Mouse (Mus musculus): ENCODE measurements around the gene Exoc8. TPM values are rescaled to one million over a fixed set of nuclear protein-coding genes. Genes with fewer than 3 reads are reported as not detected.

Exoc8 gene
- total RNA-seq, 1 experiment from 2014 or later: 16.3 TPM

- no peak for ATAC-seq (replicated peaks in 1 of 2; ENCODE audit: insufficient read depth in 1 of 2, low FRiP score in 2 of 2, low TSS enrichment in 1 of 2, low read depth in 1 of 2, poor library complexity in 2 of 2, severe bottlenecking in 2 of 2)
These were observed 16.6 kb upstream of the Exoc8 start for GRCm38 (mm10) chr8:124914061-124914460.

DNA sequence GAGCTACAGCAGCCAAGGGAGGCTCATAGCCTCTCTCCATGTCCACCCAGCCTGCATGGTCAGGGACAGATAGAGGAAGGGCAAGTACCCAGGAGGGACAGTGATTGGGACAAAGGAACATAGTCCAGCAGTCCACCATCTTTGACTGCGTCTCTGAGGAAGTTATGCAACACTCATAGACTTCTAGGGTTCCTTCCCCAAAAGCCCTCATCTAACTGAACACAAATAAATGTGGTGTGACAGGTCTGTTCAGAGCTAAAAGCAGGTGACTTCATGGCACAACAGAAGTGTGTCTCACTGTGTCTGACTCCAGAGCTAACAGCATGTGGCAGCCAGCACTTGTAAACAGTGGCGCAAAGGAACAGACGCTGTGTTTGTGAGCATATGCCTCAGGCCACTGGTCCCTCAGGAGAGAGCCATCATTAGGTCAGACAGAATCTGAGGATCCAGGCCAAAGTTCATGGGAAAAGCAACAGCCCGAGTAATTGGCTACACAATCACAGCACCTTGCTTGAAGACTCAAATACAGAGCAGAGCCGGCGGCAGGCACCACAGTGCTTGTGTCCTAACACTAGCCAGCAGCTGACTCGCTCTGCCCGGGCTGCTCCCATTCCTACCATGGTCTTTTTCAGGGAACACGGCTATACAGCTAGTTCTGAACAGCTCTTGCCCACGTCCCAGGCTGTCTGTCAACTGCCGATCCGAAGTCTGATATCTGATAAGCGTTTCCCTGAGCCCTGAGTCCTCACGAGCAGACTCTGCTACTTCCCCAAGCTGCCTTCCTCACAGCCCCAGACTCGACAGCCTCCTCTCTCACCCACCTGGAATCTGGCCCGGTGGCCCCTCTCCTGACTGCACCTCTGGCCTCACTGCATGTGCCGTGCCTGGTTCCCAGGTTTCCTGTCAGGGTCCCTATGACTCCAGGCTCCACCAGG, 14.7 kb upstream of the Exoc8 start:
- peak in 1 of 2 experiments; percentile 23; a peak in 1 of 4 replicates for ATAC-seq (replicated peaks in 1 of 2; ENCODE audit: insufficient read depth in 1 of 2, low FRiP score in 2 of 2, low TSS enrichment in 1 of 2, low read depth in 1 of 2, poor library complexity in 2 of 2, severe bottlenecking in 2 of 2)

DNA sequence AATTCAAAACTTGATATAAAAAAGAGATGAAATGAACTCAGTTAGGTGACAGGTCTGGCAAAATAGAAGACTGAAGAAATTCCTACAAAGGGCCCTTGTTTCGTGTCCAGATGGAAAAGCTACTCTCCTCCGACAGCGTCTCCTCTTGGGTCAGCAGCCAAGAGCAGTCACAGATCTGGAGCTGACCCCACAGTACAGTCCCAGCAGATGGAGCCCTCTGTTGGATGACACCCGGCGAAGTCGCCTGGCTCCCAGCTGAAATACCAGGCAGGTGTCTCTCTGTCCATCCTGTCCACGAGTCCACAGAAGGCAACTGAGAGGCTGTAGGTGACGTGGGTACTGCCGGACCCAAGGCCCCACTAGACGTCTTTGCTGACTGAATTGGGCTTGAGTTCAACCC, 12.8 kb upstream of the Exoc8 start:
- ATAC-seq (replicated peaks in 1 of 2; ENCODE audit: insufficient read depth in 1 of 2, low FRiP score in 2 of 2, low TSS enrichment in 1 of 2, low read depth in 1 of 2, poor library complexity in 2 of 2, severe bottlenecking in 2 of 2): no peak

GRCm38 (mm10) chr8:124909936-124910335, 12.4 kb upstream of the Exoc8 start:
- no peak for ATAC-seq (replicated peaks in 1 of 2; ENCODE audit: insufficient read depth in 1 of 2, low FRiP score in 2 of 2, low TSS enrichment in 1 of 2, low read depth in 1 of 2, poor library complexity in 2 of 2, severe bottlenecking in 2 of 2)

- no peak for ATAC-seq (replicated peaks in 1 of 2; ENCODE audit: insufficient read depth in 1 of 2, low FRiP score in 2 of 2, low TSS enrichment in 1 of 2, low read depth in 1 of 2, poor library complexity in 2 of 2, severe bottlenecking in 2 of 2)
These were observed 8.0 kb upstream of the Exoc8 start for GRCm38 (mm10) chr8:124905482-124905881.

GRCm38 (mm10) chr8:124903198-124903597, 5.7 kb upstream of the Exoc8 start:
- no peak for ATAC-seq (replicated peaks in 1 of 2; ENCODE audit: insufficient read depth in 1 of 2, low FRiP score in 2 of 2, low TSS enrichment in 1 of 2, low read depth in 1 of 2, poor library complexity in 2 of 2, severe bottlenecking in 2 of 2)

DNA sequence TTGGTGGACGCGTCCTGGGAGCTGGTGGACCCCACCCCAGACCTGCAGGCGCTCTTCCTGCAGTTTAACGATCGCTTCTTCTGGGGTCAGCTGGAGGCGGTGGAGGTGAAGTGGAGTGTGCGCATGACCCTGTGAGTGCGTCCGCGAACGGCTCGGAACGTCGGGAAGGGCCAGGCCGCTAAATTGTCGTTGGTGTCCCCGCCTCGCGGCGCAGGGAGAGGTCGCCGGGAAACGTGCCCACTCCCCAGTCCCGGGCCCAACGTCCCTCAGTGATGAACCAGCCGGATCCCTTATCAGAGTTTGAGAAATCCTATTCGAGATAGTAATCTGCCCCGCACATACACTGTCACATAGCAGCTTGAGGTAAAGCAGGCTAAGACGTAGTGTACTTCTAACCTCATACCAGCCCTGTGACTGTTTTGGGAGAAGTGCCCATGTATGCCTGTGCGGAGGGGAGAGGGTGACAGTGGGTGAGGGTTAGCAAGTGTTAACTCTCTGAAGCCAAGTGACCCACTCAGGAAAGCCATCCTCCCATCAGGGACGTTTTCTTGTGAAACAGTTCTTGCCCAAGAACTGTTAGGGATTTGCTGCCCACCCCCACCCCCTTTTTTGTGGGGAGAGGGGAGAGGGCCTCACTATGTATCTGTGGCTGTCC, 873 bp upstream of the Exoc8 start:
- no peak for ATAC-seq (replicated peaks in 1 of 2; ENCODE audit: insufficient read depth in 1 of 2, low FRiP score in 2 of 2, low TSS enrichment in 1 of 2, low read depth in 1 of 2, poor library complexity in 2 of 2, severe bottlenecking in 2 of 2)

DNA sequence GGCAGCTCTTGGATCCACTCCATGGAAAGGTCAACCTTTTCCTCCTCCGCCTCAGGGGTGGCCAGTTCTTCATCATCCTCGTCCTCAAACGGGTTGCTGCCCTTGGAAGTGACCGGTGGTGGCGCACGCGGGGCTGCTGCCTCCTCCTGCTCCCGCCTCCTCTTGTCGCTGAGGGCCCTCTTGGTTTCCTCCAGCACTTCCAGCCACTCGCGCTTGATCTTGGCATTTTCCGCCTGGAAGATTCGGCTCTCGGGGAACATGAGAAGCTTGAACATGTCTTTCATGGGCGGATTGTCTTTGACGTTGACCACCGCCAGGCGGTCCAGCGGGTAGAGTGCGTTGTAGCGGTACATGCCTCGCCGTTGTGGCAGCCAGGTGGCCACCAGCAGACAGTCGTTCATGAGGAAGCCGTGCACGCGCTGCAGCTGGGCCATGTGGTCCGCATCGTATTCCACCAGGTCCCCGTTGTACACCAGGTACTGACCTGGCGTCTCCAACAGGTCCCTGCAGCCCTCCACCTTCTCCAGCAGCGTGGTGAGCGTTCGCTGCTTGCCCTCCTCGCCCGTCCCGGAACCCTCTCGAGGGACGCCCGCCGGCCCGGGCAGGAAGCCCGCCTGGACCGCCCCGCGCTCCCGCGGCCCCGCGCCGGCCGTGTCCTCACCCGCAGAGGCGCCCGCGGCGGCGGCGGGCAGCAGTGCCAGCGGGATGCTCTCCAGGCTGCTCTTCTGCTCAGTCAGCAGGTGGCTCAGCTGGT, 696 bp downstream of the Exoc8 start:
- ATAC-seq (replicated peaks in 1 of 2; ENCODE audit: insufficient read depth in 1 of 2, low FRiP score in 2 of 2, low TSS enrichment in 1 of 2, low read depth in 1 of 2, poor library complexity in 2 of 2, severe bottlenecking in 2 of 2): peak; percentile 48 to 58

DNA sequence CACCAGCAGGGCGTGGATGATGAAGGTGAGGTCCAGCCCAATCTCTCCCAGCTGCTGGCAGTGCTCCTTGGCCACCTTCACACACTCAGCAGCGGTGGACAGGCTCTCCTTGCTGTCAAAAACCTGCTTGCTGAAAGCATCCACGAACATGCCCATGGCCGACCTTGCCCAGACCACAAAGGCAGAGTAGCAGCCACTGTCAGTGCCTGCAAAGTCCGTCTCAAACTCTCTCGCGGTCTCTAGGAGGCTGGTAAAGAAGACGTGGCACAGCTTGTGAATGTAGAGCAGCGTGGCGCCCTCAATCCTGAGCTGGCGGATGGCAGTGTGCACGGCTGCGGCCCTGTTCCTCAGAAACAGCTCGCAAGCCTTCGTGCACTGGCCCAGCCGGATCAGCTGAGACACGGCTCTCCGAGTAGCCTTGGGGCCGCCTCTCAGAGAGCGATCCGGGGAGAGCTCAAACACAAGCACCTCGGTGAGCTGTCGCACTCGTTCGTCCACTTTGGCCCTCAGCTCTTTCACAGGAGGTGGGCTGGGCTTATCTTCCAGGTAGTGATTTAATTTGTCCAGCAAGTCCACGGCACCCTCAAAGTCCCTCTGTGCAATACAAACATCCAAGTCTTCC, 1.4 kb downstream of the Exoc8 start:
- ATAC-seq (replicated peaks in 1 of 2; ENCODE audit: insufficient read depth in 1 of 2, low FRiP score in 2 of 2, low TSS enrichment in 1 of 2, low read depth in 1 of 2, poor library complexity in 2 of 2, severe bottlenecking in 2 of 2): no peak

- ATAC-seq (replicated peaks in 1 of 2; ENCODE audit: insufficient read depth in 1 of 2, low FRiP score in 2 of 2, low TSS enrichment in 1 of 2, low read depth in 1 of 2, poor library complexity in 2 of 2, severe bottlenecking in 2 of 2): no peak
These were observed 4.9 kb downstream of the Exoc8 start for GRCm38 (mm10) chr8:124892596-124892995.

GRCm38 (mm10) chr8:124888385-124888784, 9.1 kb downstream of the Exoc8 start:
- no peak for ATAC-seq (replicated peaks in 1 of 2; ENCODE audit: insufficient read depth in 1 of 2, low FRiP score in 2 of 2, low TSS enrichment in 1 of 2, low read depth in 1 of 2, poor library complexity in 2 of 2, severe bottlenecking in 2 of 2)

- peak in 1 of 2 experiments; percentile 32; a peak in 1 of 4 replicates for ATAC-seq (replicated peaks in 1 of 2; ENCODE audit: insufficient read depth in 1 of 2, low FRiP score in 2 of 2, low TSS enrichment in 1 of 2, low read depth in 1 of 2, poor library complexity in 2 of 2, severe bottlenecking in 2 of 2)
These were observed 18.5 kb downstream of the Exoc8 start for GRCm38 (mm10) chr8:124878946-124879526.

DNA sequence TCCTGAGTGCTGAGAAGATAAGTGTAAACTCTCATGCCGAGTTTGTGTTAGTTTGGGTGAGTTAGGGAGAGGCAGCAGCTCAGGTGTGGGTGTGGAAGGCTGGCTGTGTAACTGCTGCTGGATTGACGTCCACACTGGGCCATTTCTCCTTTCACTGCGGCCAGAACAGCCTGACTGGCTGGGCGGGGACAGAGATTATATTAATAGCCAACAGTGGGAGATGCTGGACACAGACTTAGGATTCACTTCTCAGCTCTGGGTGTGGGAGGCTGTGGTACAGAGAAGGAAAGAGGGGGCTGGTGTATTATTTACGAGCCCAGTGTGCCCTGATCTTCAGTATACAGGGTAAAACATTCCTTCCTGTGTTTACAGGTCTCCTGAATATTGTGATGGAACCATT, 19.4 kb downstream of the Exoc8 start:
- ATAC-seq (replicated peaks in 1 of 2; ENCODE audit: insufficient read depth in 1 of 2, low FRiP score in 2 of 2, low TSS enrichment in 1 of 2, low read depth in 1 of 2, poor library complexity in 2 of 2, severe bottlenecking in 2 of 2): no peak

DNA sequence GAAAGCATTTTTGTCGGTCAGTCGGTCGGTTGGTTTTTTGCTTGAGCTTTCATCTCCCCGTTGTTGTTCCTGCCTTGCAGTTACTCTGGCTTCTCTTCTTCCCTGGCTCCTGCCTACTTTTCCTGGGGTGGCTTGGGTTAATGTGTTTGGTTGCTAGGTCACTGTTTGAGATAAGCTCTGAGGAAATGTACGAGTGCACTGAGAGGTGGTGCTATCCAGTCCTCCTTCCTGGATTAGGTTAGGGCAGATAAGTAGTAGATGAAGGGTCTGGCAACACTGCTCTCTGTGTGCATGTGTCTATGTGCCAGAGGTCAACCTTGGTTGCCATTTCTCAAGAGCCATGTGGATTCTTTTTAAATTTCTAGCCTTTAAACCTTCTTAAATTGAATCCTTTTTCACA, 24.8 kb downstream of the Exoc8 start:
- no peak for ATAC-seq (replicated peaks in 1 of 2; ENCODE audit: insufficient read depth in 1 of 2, low FRiP score in 2 of 2, low TSS enrichment in 1 of 2, low read depth in 1 of 2, poor library complexity in 2 of 2, severe bottlenecking in 2 of 2)

GRCm38 (mm10) chr8:124872081-124872480, 25.4 kb downstream of the Exoc8 start:
- no peak for ATAC-seq (replicated peaks in 1 of 2; ENCODE audit: insufficient read depth in 1 of 2, low FRiP score in 2 of 2, low TSS enrichment in 1 of 2, low read depth in 1 of 2, poor library complexity in 2 of 2, severe bottlenecking in 2 of 2)

DNA sequence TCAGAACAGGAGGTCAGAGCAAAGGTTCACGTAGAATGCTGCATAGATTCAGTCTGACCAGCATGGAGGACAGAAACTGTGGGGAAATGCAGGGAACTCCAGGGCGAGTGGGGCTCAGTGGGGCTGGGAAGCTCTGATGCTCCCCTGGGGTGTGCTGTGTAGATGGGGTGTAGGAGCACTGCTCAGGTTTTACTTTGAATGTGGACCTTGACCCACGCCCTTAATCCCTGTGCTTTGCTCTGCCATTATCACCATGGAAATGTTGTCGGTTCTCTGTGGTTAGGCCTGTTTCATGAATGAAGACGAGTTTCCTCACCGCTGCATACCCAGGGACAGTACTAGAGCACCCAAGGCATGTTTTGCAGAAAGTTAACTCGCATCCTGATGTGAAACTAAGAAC, 26.0 kb downstream of the Exoc8 start:
- ATAC-seq (replicated peaks in 1 of 2; ENCODE audit: insufficient read depth in 1 of 2, low FRiP score in 2 of 2, low TSS enrichment in 1 of 2, low read depth in 1 of 2, poor library complexity in 2 of 2, severe bottlenecking in 2 of 2): no peak

GRCm38 (mm10) chr8:124869708-124870107, 27.8 kb downstream of the Exoc8 start:
- ATAC-seq (replicated peaks in 1 of 2; ENCODE audit: insufficient read depth in 1 of 2, low FRiP score in 2 of 2, low TSS enrichment in 1 of 2, low read depth in 1 of 2, poor library complexity in 2 of 2, severe bottlenecking in 2 of 2): no peak

Measured in hematopoietic stem cell, adult 5-6 weeks (primary cell).